Mouse (Mus musculus) embryonic facial prominence, embryonic 13.5 days (tissue): ENCODE measurements at regions not wholly inside any gene's neighbourhood (a gene's known extent, or its start where the extent isn't known, plus 50 kb on each side); places are given as distances from the start of the nearest gene placed in this dataset.

ENCODE experiments used
- ATAC-seq: fragments of 200-750 bp; cut with Nextera tagmentation; 2 replicates; pipeline ENCODE4 v1.8.0; 2017; ENCODE audit warnings: low read depth; ENCODE audit not compliant: insufficient number of reproducible peaks, insufficient read depth, low FRiP score, low TSS enrichment
- H3K27ac ChIP-seq: fragments of 300-500 bp; sonication (generic); 2 replicates; pipeline ENCODE4 v1.5.1; 2015; ENCODE audit warnings: moderate library complexity, mild to moderate bottlenecking, inconsistent platforms
- H3K27me3 ChIP-seq: fragments of 300-500 bp; sonication (generic); 2 replicates; pipeline ENCODE4 v1.6.1; 2015; ENCODE audit warnings: mild to moderate bottlenecking, inconsistent platforms
- H3K36me3 ChIP-seq: fragments of 300-500 bp; sonication (generic); 2 replicates; pipeline ENCODE4 v1.6.1; 2015; ENCODE audit warnings: mild to moderate bottlenecking, inconsistent platforms
- H3K4me1 ChIP-seq: fragments of 300-500 bp; sonication (generic); 2 replicates; pipeline ENCODE4 v1.6.1; 2015; ENCODE audit warnings: inconsistent platforms
- H3K4me2 ChIP-seq: fragments of 300-500 bp; sonication (generic); 2 replicates; pipeline ENCODE4 v1.6.1; 2015; ENCODE audit warnings: moderate library complexity, mild to moderate bottlenecking, inconsistent platforms
- H3K4me3 ChIP-seq: fragments of 300-500 bp; sonication (generic); 2 replicates; pipeline ENCODE4 v1.5.1; 2015; ENCODE audit warnings: mild to moderate bottlenecking, inconsistent platforms
- H3K9ac ChIP-seq: fragments of 300-500 bp; sonication (generic); 2 replicates; pipeline ENCODE4 v1.6.1; 2015; ENCODE audit warnings: mild to moderate bottlenecking, inconsistent platforms
- H3K9me3 ChIP-seq: fragments of 300-500 bp; sonication (generic); 2 replicates; pipeline ENCODE4 v1.6.1; 2016; ENCODE audit warnings: inconsistent platforms
- WGBS: fragments of 180-500 bp; shearing (Covaris S2); methylation state at CpG from one replicate; pipeline ENCODE4 v1.1.7; 2015; ENCODE audit warnings: mixed read lengths; 5-methylcytosine and 5-hydroxymethylcytosine counted together

DNA sequence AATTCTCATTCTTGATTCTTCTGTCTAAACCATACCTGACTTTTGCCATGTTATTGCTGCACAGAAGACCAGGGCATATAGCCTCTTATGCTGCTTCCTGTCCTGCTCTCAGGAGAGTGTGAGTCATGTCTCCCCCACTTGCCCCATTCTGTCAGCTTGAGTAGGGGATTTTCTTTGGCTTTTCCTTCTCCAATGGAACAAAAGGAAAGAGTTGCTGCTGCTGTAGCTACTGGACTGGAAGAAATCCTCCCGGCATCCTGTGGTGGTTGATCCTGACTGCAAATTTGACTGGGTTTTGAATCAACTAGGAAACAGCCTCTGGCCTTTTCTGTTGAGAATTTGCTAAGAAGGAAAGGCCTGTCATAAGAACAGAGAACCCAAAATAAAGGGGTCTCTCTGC, 417.3 kb upstream of the Camk1g start:
- no peak overlapping the region for H3K4me2 ChIP-seq
- H3K27ac ChIP-seq = no peak overlapping the region
- no peak for ATAC-seq
- H3K4me1 ChIP-seq = no peaks in the 10 kb centered on the region
- H3K36me3 ChIP-seq = no peaks in the 10 kb centered on the region
- 0 out of 2 replicates have a peak, but pooled peaks cover 3% of the 10 kb centered on the region for H3K27me3 ChIP-seq
- H3K4me3 ChIP-seq = no peak overlapping the region
- WGBS = 47% methylated on average over 1 of the region's 1 CpGs
- H3K9ac ChIP-seq = no peak overlapping the region
- no peaks in the 10 kb centered on the region for H3K9me3 ChIP-seq

DNA sequence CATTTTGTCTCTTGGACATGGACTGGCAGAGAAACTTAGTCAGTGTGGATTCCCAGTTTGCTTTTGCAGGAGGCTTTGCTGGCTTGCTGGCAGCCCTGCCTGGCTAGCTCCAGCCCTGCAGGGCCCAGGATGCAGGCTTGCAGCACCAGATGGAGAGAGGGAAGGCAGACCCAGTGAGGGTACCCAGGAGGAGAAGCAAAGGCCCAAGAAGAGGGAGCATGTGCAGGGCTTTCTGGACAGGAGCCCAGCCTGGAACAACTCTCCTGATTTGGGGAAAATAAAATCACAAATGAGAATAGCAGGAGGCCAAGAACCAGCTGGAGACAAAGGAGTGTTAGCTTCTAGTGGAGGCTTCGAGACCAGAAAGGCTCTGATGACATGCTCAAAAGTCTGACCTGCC, 414.9 kb upstream of the Camk1g start:
- H3K4me2 ChIP-seq = no peak overlapping the region
- 0 out of 2 replicates have a peak, but pooled peaks cover 3% of the 10 kb centered on the region for H3K27me3 ChIP-seq
- H3K9ac ChIP-seq = no peak overlapping the region
- WGBS = 68% methylated on average over 1 of the region's 1 CpGs
- no peak overlapping the region for H3K4me3 ChIP-seq
- ATAC-seq = no peak
- no peak overlapping the region for H3K27ac ChIP-seq
- no peaks in the 10 kb centered on the region for H3K36me3 ChIP-seq
- no peaks in the 10 kb centered on the region for H3K4me1 ChIP-seq
- H3K9me3 ChIP-seq = no peaks in the 10 kb centered on the region

DNA sequence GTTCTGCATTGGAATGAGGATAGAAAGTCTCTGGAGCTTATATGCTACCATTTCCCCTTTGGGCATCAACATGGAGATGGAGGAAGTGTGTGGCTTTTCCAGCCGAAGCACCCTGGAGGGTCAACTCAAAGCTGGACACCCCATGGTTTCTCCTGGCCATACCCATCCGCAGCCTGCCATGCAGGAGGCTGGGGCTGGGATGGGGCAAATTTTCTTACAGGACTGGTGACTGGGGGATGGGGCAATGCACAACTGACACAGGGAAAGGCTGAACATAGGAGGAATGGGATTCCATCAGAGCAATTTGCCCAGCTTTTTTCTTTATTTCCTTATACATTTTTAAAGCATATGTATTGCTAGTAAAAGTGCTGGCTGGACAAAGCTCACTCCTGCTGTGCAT, 414.4 kb upstream of the Camk1g start:
- no peak for ATAC-seq
- 62% methylated on average over 2 of the region's 2 CpGs for WGBS
- Histone ChIP-seq H3K9me3 (no peaks in the 10 kb centered on the region), H3K4me2 (no peak overlapping the region), H3K27ac (no peak overlapping the region), H3K9ac (no peak overlapping the region), H3K27me3 (0 out of 2 replicates have a peak, but pooled peaks cover 3% of the 10 kb centered on the region), H3K4me1 (no peaks in the 10 kb centered on the region), H3K4me3 (no peak overlapping the region), H3K36me3 (no peaks in the 10 kb centered on the region)

DNA sequence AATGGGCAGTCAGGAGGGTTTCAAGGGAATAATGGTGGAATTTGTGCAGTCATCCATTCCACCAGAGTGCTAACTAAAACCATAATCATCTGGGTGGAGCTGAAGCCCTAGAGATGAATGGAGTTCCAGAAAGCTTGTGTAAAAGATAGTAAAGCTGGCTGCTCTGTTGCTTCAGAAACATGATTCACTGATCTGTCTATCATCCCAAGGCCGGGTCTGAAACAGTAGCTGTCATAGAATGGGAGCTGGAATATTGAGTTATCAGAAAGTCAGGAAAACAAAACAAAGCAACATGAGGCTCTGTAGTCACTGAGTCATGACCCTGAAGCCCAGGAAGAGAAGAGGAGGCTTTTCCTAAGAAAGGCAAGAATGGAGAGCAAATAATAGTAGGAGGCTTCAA, 408.1 kb upstream of the Camk1g start:
- Histone ChIP-seq H3K4me1 (no peaks in the 10 kb centered on the region), H3K4me2 (no peak overlapping the region), H3K9ac (no peak overlapping the region), H3K27me3 (no peaks in the 10 kb centered on the region), H3K4me3 (no peak overlapping the region), H3K27ac (no peak overlapping the region), H3K9me3 (no peaks in the 10 kb centered on the region), H3K36me3 (no peaks in the 10 kb centered on the region)
- no peak for ATAC-seq
- WGBS = 47% methylated on average over 1 of the region's 1 CpGs

DNA sequence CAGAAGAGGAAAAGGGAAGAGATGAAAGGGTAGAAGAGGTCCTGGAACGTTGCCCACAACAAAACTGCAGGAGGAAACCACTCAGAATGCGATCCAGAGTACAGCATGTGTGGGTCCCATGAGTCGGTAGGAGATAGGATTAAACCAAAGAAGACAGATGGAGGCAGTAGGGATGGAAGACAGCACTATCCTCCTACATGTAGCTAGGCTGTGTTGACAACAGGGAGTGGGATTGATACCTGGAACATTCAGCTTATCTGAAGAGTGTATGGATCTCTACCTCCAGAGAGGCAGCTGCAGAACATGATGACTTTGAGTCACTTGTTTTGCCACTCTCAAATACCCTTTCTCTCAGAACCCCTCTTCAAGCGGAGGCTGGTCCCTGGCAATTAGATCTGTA, 399.4 kb upstream of the Camk1g start:
- Histone ChIP-seq H3K4me3 (no peak overlapping the region), H3K9ac (no peak overlapping the region), H3K4me2 (no peak overlapping the region), H3K9me3 (no peaks in the 10 kb centered on the region), H3K27me3 (no peaks in the 10 kb centered on the region), H3K4me1 (no peaks in the 10 kb centered on the region), H3K27ac (no peak overlapping the region), H3K36me3 (no peaks in the 10 kb centered on the region)
- no peak for ATAC-seq
- 79% methylated on average over 4 of the region's 4 CpGs for WGBS

DNA sequence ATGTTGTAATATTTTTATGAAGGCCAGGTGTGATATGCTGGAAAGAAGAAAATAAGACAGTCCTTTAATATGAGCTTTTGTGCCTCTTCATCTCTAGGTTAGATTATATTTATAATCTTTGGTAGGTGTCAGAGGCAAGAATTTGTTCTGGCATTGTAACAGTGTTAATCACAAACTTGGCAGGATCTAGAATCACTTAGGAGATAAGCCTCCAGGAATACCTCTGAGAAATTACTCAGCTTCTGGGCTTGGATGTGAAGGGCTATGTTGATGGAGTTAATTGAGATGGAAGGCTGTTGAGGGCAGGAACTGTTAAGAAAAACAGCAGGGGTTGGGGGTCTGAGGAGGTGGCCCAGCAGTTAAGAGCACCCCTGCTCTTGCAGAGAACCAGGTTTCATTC, 394.0 kb upstream of the Camk1g start:
- Histone ChIP-seq H3K4me2 (no peak overlapping the region), H3K4me1 (no peaks in the 10 kb centered on the region), H3K9ac (no peak overlapping the region), H3K4me3 (no peak overlapping the region), H3K36me3 (no peaks in the 10 kb centered on the region), H3K27ac (no peak overlapping the region), H3K27me3 (no peaks in the 10 kb centered on the region), H3K9me3 (no peaks in the 10 kb centered on the region)
- no peak for ATAC-seq

DNA sequence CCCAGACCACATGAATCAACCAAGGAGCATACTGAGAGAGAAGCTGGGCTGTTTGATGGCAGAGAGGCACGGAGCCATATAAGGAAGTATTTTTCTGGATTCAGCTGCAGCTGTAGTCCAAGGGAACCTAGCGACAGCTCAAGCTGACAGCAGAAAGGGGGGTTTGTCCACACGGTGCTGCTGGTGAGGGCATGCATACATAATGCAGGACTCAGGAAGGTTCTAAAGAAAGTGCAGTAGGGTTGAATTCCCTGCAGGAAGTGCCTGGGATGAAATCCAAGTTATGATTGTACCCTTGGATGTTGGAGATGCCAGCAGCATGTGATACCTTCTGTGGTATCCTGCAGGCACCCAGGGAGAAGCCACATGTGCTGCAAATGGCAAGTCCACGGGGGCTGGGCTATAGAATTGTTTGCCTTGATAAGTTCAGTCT, 381.7 kb upstream of the Camk1g start:
- Histone ChIP-seq H3K27ac (no peak overlapping the region), H3K4me2 (no peak overlapping the region), H3K4me3 (no peak overlapping the region), H3K27me3 (no peaks in the 10 kb centered on the region), H3K9me3 (no peaks in the 10 kb centered on the region), H3K9ac (no peak overlapping the region), H3K36me3 (no peaks in the 10 kb centered on the region), H3K4me1 (peaks cover 7% of the 10 kb centered on the region)
- WGBS = 37% methylated on average over 4 of the region's 4 CpGs
- ATAC-seq = 0 out of 2 replicates have a peak, but pooled peaks have one; percentile 48

DNA sequence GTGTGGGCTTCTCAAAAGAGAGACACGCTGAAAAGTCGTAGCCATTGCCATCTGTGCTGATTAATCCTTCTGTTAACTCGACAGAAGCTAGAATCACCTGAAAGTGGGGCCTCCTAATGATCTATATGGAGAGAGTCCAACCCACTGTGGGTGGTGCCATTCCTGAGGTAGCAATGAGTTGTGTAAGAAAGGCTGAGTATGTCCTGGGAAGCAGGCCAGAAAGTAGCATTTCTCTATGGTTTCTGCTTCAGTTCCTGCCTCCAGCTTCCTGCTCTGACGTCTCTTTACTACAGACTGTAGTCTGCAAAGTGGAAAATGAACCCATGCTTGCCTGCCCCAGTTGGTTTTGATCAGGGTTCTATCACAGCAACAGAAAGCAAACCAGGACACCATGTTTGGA, 380.8 kb upstream of the Camk1g start:
- Histone ChIP-seq H3K4me2 (no peak overlapping the region), H3K36me3 (no peaks in the 10 kb centered on the region), H3K9ac (no peak overlapping the region), H3K9me3 (no peaks in the 10 kb centered on the region), H3K27ac (no peak overlapping the region), H3K4me1 (peaks cover 7% of the 10 kb centered on the region), H3K27me3 (no peaks in the 10 kb centered on the region), H3K4me3 (no peak overlapping the region)
- 61% methylated on average over 4 of the region's 4 CpGs for WGBS
- no peak for ATAC-seq

DNA sequence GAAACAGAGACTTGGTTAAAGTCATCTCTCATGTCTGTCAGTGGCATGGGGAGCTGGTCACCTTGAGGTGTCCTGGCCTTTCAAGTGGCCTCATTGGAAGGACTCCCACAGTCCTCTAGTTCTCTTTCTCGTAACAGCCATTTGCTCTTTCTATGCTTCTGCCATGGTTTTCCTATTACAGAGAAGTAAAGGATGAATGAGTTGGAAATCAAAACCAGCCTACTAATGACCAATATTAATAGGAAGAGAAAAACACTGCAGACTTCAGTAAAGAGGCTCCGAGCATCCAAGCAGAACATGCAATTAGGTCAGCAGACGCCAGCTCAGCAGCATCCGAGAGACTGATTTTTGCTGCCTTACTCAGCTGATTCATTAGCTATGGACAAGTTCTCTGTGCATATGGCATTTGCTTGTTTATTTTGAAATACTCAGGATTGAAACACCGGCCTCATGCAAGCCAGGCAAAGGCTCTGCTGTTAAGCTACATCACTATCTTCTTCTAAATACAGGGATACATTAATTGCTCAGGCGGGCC, 377.4 kb upstream of the Camk1g start:
- Histone ChIP-seq H3K27me3 (no peaks in the 10 kb centered on the region), H3K27ac (no peak overlapping the region), H3K36me3 (no peaks in the 10 kb centered on the region), H3K9ac (no peak overlapping the region), H3K9me3 (no peaks in the 10 kb centered on the region), H3K4me3 (no peak overlapping the region), H3K4me1 (peaks cover 7% of the 10 kb centered on the region), H3K4me2 (no peak overlapping the region)
- ATAC-seq = no peak
- 67% methylated on average over 6 of the region's 6 CpGs for WGBS

DNA sequence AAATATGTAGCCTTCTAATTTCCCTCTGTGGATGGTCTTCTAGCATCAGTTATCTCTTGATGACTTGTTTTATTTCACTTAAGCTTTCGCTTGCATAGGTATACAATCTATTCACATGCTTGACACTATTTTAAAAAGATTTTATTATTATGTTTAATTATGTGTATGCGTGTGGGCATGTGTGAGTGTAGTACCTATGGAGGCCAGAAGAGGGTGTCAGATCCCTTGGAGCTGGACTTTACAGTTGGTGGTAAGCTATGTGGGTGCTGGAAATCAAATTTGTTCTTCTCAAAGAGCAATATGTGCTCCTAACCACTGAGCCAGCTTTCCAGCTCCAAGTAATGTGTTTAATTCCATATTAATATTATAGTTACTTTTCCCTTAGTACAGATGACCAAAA, 372.6 kb upstream of the Camk1g start:
- no peak overlapping the region for H3K27ac ChIP-seq
- no peak for ATAC-seq
- H3K9me3 ChIP-seq = no peaks in the 10 kb centered on the region
- no peak overlapping the region for H3K4me3 ChIP-seq
- no peaks in the 10 kb centered on the region for H3K4me1 ChIP-seq
- H3K4me2 ChIP-seq = no peak overlapping the region
- no peak overlapping the region for H3K9ac ChIP-seq
- WGBS = 91% methylated on average over 2 of the region's 2 CpGs
- no peaks in the 10 kb centered on the region for H3K27me3 ChIP-seq
- no peaks in the 10 kb centered on the region for H3K36me3 ChIP-seq

DNA sequence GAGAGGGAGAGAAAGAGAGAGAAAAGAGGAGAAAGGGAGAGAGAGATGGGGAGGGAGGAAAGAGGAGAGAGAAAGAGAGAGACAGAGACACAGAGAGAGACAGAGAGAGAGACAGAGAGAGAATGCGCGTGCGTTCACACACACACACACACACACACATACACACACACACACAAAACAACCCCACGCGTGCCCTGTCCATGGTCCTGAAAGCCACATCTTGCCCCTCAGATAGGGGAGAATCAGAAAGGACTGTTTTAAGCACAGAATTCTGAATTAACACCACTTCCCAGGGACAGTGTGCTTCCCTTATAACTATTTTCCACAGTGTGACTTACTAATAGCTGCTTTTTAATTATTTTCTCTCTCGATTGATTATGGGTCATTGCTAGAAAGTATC, 368.7 kb upstream of the Camk1g start:
- Histone ChIP-seq H3K4me3 (no peak overlapping the region), H3K4me2 (no peak overlapping the region), H3K27me3 (no peaks in the 10 kb centered on the region), H3K4me1 (no peaks in the 10 kb centered on the region), H3K36me3 (no peaks in the 10 kb centered on the region), H3K9ac (no peak overlapping the region), H3K9me3 (no peaks in the 10 kb centered on the region), H3K27ac (no peak overlapping the region)
- 55% methylated on average over 6 of the region's 6 CpGs for WGBS
- no peak for ATAC-seq

DNA sequence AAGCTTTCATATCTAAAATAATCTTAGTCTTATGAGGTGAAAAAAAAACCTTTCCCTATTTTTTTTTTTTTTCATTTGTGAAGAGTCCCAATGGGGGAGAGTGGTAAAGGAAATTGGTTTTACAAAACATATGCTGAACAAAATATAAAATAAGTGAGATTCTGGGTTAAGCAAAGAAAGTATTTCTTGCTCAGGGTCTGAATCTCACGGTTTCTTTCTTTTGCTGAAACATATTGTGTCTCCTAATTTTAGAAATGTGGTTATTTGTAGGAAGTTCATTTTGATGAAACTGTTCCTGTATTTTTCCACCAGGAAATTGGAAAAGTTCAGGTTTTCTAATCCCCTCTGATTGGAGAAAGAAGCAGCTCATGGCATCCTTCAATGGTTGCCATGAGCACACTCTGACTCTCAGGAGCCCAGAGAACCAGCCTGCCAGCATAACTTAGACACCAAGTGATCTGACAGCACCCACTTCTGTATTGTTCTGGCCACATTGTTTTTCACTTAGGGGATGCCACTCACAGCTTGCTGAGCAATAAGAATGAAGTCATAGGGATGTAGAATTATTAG, 365.9 kb upstream of the Camk1g start:
- no peaks in the 10 kb centered on the region for H3K9me3 ChIP-seq
- WGBS = 84% methylated on average over 1 of the region's 1 CpGs
- H3K36me3 ChIP-seq = no peaks in the 10 kb centered on the region
- H3K4me2 ChIP-seq = no peak overlapping the region
- no peak overlapping the region for H3K4me3 ChIP-seq
- H3K27ac ChIP-seq = no peak overlapping the region
- ATAC-seq = no peak
- no peak overlapping the region for H3K9ac ChIP-seq
- no peaks in the 10 kb centered on the region for H3K27me3 ChIP-seq
- H3K4me1 ChIP-seq = no peaks in the 10 kb centered on the region
